Mouse (Mus musculus) myocyte (in vitro differentiated cells): Measurements from ENCODE around the gene Arfip1. TPM values are rescaled to one million over a fixed set of nuclear protein-coding genes. Genes with fewer than 3 reads are reported as not detected.

Experiments used
- H3K27me3 ChIP-seq: one replicate; pipeline ENCODE4 v1.6.1; 2011; ENCODE audit not compliant: control insufficient read depth, insufficient read depth, insufficient read length
- H3K36me3 ChIP-seq: one replicate; pipeline ENCODE4 v1.6.1; 2011; ENCODE audit not compliant: control insufficient read depth, insufficient read depth
- H3K4me2 ChIP-seq: one replicate; pipeline ENCODE4 v1.6.1; 2011; ENCODE audit warnings: low read depth, control low read depth
- H3K4me3 ChIP-seq: one replicate; pipeline ENCODE4 v1.5.1; 2011; ENCODE audit warnings: mild to moderate bottlenecking, control low read depth, moderate library complexity
- H3K79me2 ChIP-seq: one replicate; pipeline ENCODE4 v1.6.1; 2011; ENCODE audit not compliant: control insufficient read depth, insufficient read depth
- H3ac ChIP-seq: one replicate; pipeline ENCODE4 v1.6.1; 2011; ENCODE audit not compliant: control insufficient read depth, insufficient read length
- CEBPB ChIP-seq: IDR thresholded peaks from 2 replicates; pipeline ENCODE4 v1.6.1; 2011; ENCODE audit warnings: mild to moderate bottlenecking, moderate library complexity; ENCODE audit not compliant: poor library complexity, insufficient read depth, severe bottlenecking
- E2F4 ChIP-seq: IDR thresholded peaks from one replicate; pipeline ENCODE4 v1.6.1; 2011; ENCODE audit warnings: mild to moderate bottlenecking, control low read depth, moderate library complexity; ENCODE audit not compliant: insufficient read depth
- MAX ChIP-seq: IDR thresholded peaks from one replicate; pipeline ENCODE4 v1.6.1; 2011; ENCODE audit warnings: low read depth, mild to moderate bottlenecking, control low read depth
- MYOD1 ChIP-seq, 3 experiments: IDR thresholded peaks; one replicate each; pipeline ENCODE4 v1.6.1; 2011; ENCODE audit warnings: control low read depth in 2 of 3, low read depth in 2 of 3, mild to moderate bottlenecking in 2 of 3, moderate library complexity in 1 of 3; ENCODE audit not compliant: insufficient read length in 2 of 3, control insufficient read depth in 1 of 3
- MYOG ChIP-seq, 3 experiments: IDR thresholded peaks; one replicate each; pipeline ENCODE4 v1.6.1; 2011; ENCODE audit warnings: control low read depth in 2 of 3, low read depth in 2 of 3, mild to moderate bottlenecking in 2 of 3; ENCODE audit not compliant: insufficient read length in 2 of 3, control insufficient read depth in 1 of 3, insufficient read depth in 1 of 3
- POLR2A ChIP-seq: IDR thresholded peaks from one replicate; pipeline ENCODE4 v1.6.1; 2011; ENCODE audit warnings: low read depth, mild to moderate bottlenecking, control low read depth, moderate library complexity; ENCODE audit not compliant: insufficient read length
- POLR2AphosphoS2 ChIP-seq: IDR thresholded peaks from one replicate; pipeline ENCODE4 v1.6.1; 2011; ENCODE audit warnings: low read depth, control low read depth; ENCODE audit not compliant: insufficient read length
- REST ChIP-seq: IDR thresholded peaks from one replicate; pipeline ENCODE4 v1.6.1; 2011; ENCODE audit warnings: mild to moderate bottlenecking, control low read depth, moderate library complexity; ENCODE audit not compliant: insufficient read depth, insufficient read length
- SRF ChIP-seq: IDR thresholded peaks from one replicate; pipeline ENCODE4 v1.6.1; 2011; ENCODE audit warnings: low read depth; ENCODE audit not compliant: control insufficient read depth, insufficient read length
- TCF12 ChIP-seq: IDR thresholded peaks from one replicate; pipeline ENCODE4 v1.6.1; 2011; ENCODE audit warnings: mild to moderate bottlenecking, control low read depth; ENCODE audit not compliant: poor library complexity, insufficient read depth, severe bottlenecking
- TCF3 ChIP-seq: IDR thresholded peaks from one replicate; pipeline ENCODE4 v1.6.1; 2011; ENCODE audit warnings: low read depth, control low read depth; ENCODE audit not compliant: insufficient read length
- USF1 ChIP-seq: IDR thresholded peaks from one replicate; pipeline ENCODE4 v1.6.1; 2011; ENCODE audit warnings: low read depth, mild to moderate bottlenecking, control low read depth, moderate library complexity
- polyA plus RNA-seq: library from polyadenylated mRNA; unstranded; fragments of >200 nt; fragmentation: generic; extraction: Trizol; gene quantifications from one replicate; pipeline ENCODE4 v1.2.1, GENCODE M21; 2012; ENCODE audit warnings: missing spikeins

Arfip1 gene
- polyA plus RNA-seq, 1 experiment = 28.2 TPM

DNA sequence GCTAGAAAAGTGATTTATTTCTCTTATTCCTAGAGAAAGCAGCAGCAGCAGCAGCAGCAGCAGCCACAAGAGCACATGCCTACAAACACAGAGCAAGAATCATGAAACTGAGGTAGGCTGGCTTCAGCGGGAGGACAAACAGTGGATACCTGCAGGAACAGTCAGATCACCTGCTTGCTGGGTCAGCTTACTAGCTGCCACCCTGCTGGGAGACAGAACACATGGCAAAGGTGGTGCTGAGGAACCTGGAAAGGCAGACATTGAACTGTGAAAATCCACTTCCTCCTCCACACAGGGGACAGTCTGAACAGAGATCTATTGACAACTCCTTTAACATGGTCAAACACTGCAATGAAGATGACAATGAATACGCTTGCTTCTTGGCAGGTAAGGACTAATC, 53.4 kb downstream of the Arfip1 start:
- Histone ChIP-seq H3ac (no peak overlapping the region), H3K4me3 (no peak overlapping the region), H3K79me2 (peaks cover 4% of the 10 kb centered on the region), H3K4me2 (no peak overlapping the region), H3K27me3 (no peaks in the 10 kb centered on the region), H3K36me3 (peaks cover 12% of the 10 kb centered on the region)
- TF ChIP-seq USF1 = no peak
- no peak for TF ChIP-seq REST
- no peak for TF ChIP-seq POLR2AphosphoS2
- TF ChIP-seq MAX = no peak
- TF ChIP-seq SRF = no peak
- TF ChIP-seq MYOD1 (IDR thresholded peaks at IDR 0.05; ENCODE audit: control insufficient read depth in 1 of 3, insufficient read length in 2 of 3, low read depth in 2 of 3) = no peak
- TF ChIP-seq E2F4 = no peak
- no peak for TF ChIP-seq TCF3
- TF ChIP-seq POLR2A = no peak
- TF ChIP-seq CEBPB = no peak
- TF ChIP-seq MYOG (IDR thresholded peaks at IDR 0.05; ENCODE audit: control insufficient read depth in 1 of 3, insufficient read depth in 1 of 3, insufficient read length in 2 of 3, low read depth in 2 of 3) = no peak

DNA sequence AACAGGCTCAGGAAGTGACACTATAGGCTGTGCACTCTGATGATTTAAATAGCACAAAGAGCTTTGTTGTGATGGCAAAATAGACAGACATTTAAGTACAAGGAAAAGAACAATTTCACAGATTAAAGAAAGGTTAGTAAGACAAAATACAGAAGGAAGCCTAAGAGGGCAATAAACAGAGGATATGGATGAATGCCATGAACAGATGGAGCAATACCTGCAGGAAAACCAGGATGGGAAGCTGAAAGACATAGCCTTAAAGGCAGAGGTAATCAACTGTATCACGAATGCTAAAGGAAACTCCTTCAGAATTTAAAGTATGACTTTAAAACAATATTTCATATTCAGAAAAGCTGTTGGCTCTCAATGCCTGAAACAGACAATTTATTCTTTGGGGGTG, 57.5 kb downstream of the Arfip1 start:
- H3K36me3 ChIP-seq = peaks cover 12% of the 10 kb centered on the region
- no peak overlapping the region for H3K4me2 ChIP-seq
- no peaks in the 10 kb centered on the region for H3K27me3 ChIP-seq
- H3K4me3 ChIP-seq = no peak overlapping the region
- TF ChIP-seq MAX (no peak), REST (no peak), MYOG (IDR thresholded peaks at IDR 0.05; ENCODE audit: control insufficient read depth in 1 of 3, insufficient read depth in 1 of 3, insufficient read length in 2 of 3, low read depth in 2 of 3) (no peak), MYOD1 (IDR thresholded peaks at IDR 0.05; ENCODE audit: control insufficient read depth in 1 of 3, insufficient read length in 2 of 3, low read depth in 2 of 3) (no peak), POLR2AphosphoS2 (no peak), SRF (no peak), USF1 (no peak), TCF3 (no peak), POLR2A (no peak), TCF12 (no peak), E2F4 (no peak), CEBPB (no peak)
- no peaks in the 10 kb centered on the region for H3K79me2 ChIP-seq
- H3ac ChIP-seq = no peak overlapping the region

DNA sequence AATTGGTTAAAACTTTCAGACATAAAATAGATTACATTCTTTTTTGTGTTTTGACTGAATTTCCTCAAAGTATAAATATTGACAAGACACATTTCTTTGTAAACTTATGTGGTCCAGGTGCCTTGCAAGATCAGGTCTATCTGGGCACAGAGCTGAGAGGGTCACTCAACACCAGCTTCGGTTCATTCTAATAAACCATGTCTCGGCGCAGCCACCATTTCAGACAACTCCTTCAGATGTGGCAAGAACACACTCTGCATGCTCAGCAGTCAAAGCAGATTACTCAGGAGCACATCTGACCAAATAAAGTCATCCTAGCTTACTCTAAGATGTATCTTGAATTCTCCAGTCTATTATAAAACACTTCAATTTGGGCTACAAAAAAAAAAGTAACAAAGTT, 66.3 kb downstream of the Arfip1 start:
- Histone ChIP-seq H3K27me3 (no peaks in the 10 kb centered on the region), H3K4me3 (no peak overlapping the region), H3K79me2 (no peaks in the 10 kb centered on the region), H3ac (no peak overlapping the region), H3K4me2 (no peak overlapping the region), H3K36me3 (peaks cover 7% of the 10 kb centered on the region)
- TF ChIP-seq E2F4 (no peak), MYOD1 (IDR thresholded peaks at IDR 0.05; ENCODE audit: control insufficient read depth in 1 of 3, insufficient read length in 2 of 3, low read depth in 2 of 3) (no peak), REST (no peak), SRF (no peak), TCF12 (no peak), USF1 (no peak), MYOG (IDR thresholded peaks at IDR 0.05; ENCODE audit: control insufficient read depth in 1 of 3, insufficient read depth in 1 of 3, insufficient read length in 2 of 3, low read depth in 2 of 3) (no peak), CEBPB (no peak), POLR2A (no peak), TCF3 (no peak), POLR2AphosphoS2 (no peak), MAX (no peak)

DNA sequence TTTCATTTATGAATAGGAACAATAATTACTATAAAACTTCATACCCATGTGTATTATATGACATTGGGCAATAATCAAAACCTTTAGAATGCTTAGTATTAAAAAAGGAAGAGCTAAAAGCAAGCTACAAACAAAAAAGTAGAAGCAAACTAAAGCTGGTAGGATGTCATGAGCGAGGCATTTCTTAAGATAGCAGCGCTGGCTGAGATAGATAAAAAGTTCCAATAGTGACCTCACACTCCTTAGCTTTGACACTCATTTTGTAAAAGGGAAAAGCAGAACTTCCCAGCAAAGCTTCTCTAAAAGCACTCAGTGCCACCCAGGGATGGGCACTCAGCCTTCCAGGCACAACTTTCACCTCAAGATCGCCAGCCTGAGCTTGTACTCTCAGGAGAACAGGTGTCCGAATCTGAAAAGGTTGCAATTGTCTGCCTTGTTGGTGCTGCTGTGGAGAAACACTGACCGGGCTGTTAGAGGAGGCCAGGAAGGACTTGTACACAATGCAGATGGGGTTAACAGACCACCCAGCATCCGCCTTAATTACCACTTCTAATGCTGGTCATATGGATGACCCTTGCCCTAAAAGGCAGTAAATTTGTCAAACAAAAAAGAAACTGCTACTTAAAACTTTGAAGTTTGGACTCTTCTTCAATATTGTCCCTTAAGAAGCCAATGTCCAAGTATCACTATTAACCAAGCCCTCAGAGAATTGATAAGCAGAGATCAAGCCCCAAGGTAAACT, 69.5 kb downstream of the Arfip1 start:
- Histone ChIP-seq H3K79me2 (no peaks in the 10 kb centered on the region), H3K4me3 (no peak overlapping the region), H3ac (no peak overlapping the region), H3K36me3 (peaks cover 15% of the 10 kb centered on the region), H3K4me2 (no peak overlapping the region), H3K27me3 (no peaks in the 10 kb centered on the region)
- TF ChIP-seq POLR2A (no peak), POLR2AphosphoS2 (no peak), USF1 (no peak), MAX (no peak), CEBPB (no peak), MYOG (IDR thresholded peaks at IDR 0.05; ENCODE audit: control insufficient read depth in 1 of 3, insufficient read depth in 1 of 3, insufficient read length in 2 of 3, low read depth in 2 of 3) (no peak), TCF3 (no peak), SRF (no peak)

DNA sequence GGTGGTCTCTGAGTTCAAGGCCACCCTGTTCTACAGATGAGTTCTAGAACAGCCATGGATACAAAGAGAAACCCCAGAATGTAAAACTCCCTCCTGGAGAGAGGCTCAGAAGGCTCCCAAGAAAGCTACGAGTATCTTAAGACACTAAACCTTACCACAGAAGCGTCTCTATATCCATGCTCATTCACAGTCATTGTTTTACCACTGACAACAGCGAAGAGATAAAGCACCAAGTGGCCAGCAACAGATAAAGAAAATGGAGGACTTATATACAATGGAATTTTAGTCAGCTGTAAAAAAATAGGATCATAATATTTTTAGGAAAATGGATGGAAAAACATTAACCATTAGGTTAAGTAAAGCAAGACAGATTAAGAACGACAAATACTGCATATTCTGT, 77.2 kb downstream of the Arfip1 start:
- Histone ChIP-seq H3K27me3 (no peaks in the 10 kb centered on the region), H3K36me3 (peaks cover 5% of the 10 kb centered on the region), H3K79me2 (no peaks in the 10 kb centered on the region), H3K4me3 (no peak overlapping the region), H3K4me2 (no peak overlapping the region), H3ac (no peak overlapping the region)
- no peak for TF ChIP-seq MYOG (IDR thresholded peaks at IDR 0.05; ENCODE audit: control insufficient read depth in 1 of 3, insufficient read depth in 1 of 3, insufficient read length in 2 of 3, low read depth in 2 of 3)
- TF ChIP-seq CEBPB = no peak
- no peak for TF ChIP-seq REST
- no peak for TF ChIP-seq POLR2AphosphoS2
